Mouse (Mus musculus) ovary, adult 18-20 months (tissue): Measurements from ENCODE around the gene Stard9.
"Not testable (repeated sequence)": the region's sequence is repeated elsewhere in the genome, so short reads cannot be mapped to it uniquely, and the experiment has no call there.

Source experiments
- DNase-seq: peaks from one replicate; pipeline ENCODE4 v3.0.0; 2022; ENCODE audit warnings: low spot score, mixed read lengths

Gene Stard9

DNA sequence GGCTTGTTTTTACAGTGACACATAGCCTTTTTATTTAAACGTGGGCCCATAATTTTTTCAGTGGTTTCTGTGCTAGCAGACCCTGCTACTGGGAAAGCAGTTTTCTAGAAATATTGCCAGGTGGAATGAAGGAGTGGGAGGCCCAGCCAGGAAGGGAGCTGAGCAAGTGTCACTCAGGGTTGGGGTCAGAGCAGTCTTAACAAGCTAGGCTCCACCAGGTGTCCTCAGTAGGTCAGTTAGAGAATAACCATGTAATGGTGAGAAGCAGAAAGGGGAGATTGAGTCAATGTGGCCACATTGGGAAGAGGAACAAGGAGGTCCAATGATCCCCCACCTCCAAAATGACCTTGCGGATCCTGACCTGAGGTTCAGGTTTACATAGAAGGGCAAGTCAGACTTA, 25.8 kb downstream of the Stard9 start:
- DNase-seq = no peak

DNA sequence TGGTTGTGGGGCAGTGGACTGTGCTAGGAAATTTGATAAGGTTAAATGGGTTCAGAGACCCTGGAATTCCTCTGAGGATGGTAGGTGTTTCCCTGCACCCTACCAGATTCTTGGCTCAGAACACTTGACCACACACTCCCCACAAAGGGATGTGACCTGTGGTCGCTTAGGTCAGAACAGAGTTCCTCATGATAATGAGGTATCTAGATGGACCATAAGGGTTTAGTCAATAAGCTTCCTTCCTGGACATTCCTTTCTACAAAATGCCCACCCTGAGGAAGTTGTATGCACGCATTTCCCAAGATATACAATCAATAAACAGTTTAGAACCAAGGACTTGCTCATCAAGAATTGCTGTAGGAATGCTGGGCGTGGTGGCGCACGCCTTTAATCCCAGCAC, 27.0 kb downstream of the Stard9 start:
- no peak for DNase-seq

DNA sequence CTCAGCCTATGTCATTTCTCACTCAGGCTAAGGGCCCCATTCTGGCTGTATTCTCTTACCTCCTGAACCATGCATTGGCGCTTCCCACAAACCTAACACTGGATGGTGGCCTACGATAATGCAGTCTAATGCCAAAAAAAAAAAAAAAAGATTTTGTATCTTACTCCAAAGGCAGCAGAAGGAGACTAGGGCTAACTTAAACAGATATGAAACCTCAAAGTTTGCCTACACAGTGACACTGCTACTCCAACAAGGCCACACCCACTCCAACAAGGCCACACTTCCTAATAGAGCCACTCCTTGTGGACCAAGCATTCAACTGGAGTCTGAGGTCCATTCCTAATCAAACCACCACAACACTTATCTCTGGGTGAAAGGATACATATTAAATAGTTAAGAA, 27.8 kb downstream of the Stard9 start:
- DNase-seq = no peak

DNA sequence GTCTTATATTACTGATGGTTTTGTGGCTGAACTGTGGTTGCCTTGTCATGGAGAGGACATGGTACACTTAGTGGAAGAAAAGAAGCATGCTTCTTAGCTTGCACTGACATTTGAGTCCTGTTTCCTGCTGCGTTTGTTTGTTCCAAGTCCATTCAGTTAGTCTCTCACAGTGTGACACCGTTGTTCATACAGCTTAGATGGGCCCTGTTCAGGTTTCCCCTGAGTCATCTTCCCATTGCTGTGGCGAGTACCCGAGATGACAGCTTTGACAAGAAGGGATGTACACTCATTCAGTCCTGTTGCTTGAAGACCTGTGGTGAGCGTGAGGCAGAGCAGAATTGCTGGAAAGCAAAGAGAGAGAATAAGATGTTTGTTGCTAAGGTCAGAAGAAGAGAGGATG, 29.6 kb downstream of the Stard9 start:
- no peak for DNase-seq

DNA sequence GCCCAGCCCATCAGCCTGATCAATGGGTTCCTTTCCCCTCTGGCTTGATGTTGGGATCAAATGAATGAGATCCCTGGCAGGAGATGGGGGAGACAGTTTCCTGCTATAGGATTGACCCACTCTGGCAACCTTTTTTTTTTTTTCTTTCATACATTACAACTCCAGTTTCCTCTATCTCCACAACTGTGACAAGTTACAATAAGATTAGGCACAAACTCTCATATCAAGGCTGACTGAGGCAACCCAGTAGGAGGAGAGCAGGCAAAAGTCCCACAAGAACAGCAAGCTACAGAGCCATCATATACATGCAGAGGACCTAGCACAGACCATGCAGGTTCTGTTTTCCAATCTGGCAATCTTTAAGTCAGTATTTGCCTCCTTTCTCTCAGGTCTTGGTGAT, 30.4 kb downstream of the Stard9 start:
- no peak for DNase-seq

DNA sequence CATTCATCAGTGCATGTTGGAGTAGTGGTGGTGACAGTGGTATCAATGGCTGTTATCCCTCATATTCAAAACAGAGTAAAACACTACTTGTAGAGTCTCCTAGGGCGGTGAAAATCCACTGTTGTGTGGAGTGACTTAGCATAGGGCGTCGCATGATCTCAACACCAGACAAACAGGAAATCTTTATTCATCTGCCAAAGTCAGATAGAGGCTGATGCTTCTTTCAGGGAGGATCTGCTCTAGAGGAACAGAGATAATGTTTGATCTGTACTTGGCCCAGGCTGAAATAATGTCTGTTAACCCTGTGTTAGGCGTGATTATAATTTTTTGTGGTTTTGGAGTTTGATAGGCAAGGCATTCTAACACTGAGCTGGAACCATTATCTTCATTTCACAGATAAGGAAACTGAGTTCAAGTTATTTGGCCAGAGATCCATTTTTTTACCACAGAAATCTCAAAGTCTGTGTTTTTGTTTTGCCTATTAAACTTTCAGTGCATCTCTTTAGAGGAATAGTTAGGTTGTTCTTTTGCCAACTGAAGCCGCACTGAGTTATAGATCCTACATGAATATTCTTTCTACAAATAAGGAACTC, 31.7 kb downstream of the Stard9 start:
- no peak for DNase-seq

DNA sequence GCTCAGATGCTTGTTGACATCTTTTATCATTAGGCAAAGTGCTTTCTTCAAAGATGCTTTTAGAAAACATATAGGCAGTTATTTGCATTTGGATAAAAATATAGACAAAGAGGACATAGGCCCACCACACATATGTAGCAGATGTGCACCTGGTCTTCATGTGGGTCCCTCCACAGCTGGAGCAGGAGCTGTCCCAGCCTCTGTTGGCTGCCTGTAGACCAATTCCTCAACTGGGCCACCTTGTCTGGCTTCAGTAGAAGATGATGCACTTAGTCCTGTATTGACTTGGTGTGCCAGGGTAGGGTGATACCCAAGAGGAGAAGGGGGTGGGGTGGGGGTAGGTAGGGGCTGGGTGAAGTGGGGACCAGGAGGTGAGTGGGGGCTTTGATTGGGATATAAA, 33.8 kb downstream of the Stard9 start:
- DNase-seq = no peak

DNA sequence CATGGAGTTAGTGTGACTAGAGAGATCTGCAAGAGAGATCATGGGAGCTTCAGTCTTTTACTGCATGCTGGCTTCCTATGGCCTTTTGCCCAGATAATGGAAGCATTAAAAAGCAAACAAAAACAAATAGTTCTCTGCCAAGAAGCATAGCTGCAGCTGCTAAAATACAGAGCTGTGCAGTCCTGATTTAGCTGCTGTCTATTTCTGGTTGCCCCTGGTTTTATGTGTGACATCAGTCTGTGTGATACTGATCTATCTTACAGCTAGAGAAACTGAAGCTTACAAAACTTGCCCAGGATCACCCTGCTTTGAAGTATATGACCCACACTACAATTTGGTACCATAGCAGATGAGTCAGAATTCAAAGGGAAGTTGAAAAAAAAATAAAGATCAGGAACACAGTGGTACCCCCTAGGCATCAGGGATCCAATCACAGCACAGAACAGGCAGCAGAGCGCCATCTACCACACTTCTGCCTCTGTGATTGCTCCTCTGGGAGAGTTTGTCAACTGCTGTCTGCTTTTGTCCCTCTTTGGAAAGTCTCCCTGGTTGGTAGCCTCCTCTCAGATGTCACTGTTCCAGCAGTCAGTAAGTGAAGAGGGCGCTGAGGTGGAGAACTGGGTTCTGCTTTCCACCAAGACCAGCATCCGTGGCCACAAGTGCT, 34.7 kb downstream of the Stard9 start:
- DNase-seq = no peak

DNA sequence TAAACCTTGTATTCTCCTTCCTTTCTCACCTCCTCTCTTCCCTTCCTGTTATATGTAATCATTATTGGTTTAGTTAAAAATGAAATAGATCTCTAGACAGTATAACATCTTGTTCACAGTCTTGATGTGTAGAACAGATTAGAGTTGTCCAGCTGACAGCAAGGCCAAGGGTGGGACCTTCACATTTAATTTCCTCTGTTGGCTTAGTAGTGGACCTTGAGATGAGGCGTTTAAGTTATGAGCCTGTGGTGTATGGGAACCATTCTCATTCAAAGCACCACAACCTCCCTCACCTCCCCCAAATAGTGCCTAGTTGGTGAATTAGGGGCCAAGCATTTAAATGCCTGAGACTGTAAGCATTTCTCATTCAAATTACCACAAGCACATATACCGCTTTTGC, 38.5 kb downstream of the Stard9 start:
- DNase-seq = no peak

DNA sequence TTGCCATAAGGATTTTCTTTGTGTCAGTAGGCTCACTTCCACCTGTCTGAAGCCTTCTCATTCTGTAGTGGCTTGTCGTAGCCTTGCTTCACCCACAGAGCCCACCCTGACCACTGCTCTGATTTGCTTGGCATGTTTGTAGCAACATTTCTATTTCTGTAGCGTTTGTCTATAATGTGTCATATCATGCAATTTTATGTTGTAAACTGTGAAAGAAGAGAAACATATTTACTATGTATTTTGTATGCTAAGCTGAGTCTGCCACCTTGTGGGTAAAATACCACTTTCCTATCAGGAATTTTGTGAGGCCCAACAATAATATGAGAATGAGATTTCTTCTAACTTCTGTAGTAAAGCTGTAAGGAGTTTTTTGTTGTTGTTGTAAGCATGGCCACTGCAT, 41.3 kb downstream of the Stard9 start:
- no peak for DNase-seq

DNA sequence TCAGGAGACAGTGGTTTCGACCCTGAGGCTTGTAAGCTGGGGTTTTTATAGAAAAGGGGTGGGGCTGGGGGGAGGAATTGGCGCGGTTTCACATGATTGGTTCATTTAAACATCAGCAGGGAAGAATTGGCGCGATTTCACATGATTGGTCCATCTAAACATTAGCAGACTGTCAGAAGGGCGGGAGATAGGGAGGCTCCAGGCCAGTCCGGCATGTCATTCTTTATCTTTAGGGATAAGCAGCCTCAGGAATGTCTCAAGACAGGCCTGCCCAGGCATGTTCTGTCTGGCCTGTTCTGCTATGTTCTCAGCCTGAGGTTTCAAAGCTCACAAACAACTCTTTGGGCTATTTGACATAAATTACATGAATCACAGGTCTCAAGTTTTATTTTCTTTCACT, 52.2 kb downstream of the Stard9 start:
- not testable (repeated sequence) for DNase-seq

DNA sequence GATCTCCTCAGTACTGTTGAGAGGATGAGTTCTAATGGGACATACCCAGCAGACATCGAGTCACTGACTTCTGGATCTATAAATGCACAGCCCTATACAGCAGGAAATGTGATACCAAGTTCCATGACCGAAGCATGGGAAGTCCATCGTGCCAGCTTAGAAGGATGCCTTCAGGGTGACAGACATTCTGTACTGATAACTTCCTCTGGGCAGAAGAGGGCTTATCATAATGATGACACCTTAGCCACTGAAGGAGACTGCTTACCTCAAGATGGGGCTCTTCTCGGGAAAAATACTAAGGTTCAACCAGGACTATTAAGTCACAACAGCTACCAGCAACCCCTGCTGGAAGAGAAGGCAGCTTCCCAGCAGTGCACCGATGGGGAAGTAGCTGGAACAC, 68.8 kb downstream of the Stard9 start:
- no peak for DNase-seq

DNA sequence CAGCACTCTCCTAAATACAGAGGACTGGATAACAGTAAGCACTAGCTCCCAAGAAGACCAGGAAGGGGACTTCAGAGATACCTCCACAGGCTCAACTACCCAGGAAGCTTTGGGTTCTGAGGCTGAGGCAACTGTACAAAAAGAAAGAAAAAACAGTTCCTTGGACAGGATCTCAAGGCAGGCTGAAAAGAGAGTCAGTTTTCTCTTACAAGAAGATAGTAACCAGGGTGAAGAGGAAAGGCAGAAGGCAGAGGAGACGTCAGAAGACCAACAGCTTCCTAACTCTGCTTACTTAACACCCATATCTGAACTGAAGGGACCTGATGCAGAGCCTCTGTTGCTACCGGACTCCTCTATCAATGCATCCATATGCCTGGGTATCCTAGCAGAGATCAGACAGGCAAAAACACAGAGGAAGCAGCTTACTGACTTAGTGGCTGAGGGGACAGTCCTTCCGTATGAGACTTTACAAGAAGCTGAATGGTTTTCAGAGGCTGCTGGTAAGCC, 71.5 kb downstream of the Stard9 start:
- DNase-seq = no peak

DNA sequence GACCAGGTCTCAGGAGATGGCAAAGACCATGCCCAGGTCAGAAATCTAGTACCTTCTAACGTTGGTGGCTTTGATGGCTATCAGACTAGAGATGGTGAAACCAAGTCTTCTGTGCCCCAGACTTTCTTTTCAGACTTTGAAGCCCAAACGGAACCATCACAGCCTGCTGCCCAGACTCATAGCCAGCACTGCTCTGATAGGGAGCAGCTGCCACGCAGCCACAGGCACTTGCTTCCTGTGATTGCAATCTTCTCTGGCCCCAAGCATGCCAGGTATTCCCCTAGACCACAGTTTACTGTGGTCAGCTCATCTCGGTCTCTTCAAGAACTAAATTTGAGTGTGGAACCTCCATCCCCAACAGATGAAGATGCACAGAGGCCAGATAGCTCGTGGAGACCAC, 73.8 kb downstream of the Stard9 start:
- no peak for DNase-seq

DNA sequence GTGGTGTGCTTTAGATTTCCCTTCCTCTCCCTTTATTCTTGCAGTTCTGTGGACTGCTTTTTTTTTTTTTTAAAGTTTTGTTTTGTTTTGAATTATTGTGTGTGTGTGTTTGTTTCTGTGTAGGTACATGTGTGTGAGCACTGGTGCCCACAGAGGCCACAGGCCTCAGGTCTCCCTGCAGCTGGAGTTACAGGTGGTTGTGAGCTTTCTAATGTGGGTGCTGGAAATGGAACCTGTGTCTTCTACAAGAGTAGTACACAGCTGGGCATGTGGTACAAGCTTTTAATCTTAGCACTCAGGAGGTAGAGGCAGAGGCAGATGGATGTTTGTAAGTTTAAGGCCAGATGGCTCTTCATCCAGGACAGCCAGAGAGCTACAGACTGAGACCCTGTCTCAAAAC, 78.1 kb downstream of the Stard9 start:
- no peak for DNase-seq

DNA sequence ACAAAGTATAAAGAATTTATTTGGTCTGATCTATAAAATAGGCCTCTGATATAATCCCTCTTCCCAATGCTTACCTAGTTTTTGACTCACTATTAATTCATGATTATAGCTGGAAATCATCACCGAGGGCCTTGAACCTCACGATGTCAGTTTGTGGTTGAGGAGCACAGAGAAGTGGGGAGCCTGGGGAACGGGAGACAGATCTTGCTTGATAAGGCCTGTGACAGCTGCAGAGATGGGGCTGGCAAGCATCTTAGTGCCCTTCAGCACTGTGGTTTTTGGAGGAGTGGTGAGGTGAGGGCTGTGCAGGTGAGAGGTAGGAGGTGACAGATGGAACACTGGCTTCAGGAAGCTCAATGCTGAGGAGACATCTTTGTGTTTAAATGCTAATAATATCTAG, 81.2 kb downstream of the Stard9 start:
- no peak for DNase-seq

DNA sequence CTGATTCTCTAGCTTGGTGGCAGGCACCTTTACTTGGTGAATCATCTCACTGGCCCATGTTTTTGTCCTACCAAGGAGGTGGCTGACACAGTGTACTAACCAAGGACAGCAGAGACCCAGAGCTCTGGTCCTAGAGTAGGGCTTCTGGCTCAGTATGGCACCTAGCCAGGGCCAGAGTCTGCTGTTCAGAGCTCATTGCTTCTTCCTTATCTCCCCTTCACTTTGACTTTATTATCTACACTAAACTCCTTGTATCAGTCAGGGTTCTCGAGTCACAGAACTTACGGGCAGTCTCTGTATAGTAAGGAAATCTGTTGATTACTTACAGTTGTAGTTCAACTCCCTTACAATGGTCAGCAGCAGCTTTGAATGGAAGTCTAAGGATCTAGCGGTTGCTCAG, 82.0 kb downstream of the Stard9 start:
- peak; percentile 66 for DNase-seq

DNA sequence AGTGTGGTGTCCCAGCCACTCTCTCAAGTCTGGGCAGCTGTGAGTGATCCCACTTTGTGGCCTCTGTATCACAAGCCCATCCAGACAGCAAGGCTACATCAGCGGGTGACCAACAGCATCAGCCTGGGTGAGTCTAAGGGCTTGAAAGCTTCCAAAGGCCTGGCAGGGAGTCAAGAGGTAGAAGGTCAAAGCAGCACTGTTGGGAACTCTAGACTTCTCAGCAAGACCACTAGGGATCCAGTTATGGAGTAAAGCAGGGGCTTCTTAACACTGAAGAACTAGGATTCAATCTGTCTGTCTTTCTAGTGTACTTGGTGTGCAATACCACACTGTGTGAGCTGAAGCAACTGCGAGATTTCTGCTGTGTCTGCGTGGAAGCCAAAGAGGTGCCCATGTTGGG, 84.5 kb downstream of the Stard9 start:
- DNase-seq = no peak

DNA sequence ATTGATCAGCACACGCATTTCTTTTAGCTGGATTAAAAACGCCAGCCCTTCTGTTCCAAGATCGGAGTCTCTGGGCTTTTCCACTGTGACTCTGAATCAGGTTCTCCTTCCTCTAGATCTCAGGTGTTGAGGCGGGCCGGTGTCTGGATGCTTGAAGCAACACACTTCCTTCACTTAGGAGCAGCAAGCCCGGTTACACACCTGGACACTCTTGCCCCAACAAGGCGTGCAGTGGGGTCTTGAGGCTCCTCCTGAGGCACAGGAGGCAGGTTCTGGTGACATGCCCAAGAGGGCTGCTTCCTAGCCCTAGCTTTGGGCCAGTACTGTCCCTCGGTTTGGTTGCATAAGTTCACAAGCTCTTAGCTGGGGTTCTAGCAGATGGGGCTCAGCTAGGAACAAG, 89.6 kb downstream of the Stard9 start:
- DNase-seq = no peak

DNA sequence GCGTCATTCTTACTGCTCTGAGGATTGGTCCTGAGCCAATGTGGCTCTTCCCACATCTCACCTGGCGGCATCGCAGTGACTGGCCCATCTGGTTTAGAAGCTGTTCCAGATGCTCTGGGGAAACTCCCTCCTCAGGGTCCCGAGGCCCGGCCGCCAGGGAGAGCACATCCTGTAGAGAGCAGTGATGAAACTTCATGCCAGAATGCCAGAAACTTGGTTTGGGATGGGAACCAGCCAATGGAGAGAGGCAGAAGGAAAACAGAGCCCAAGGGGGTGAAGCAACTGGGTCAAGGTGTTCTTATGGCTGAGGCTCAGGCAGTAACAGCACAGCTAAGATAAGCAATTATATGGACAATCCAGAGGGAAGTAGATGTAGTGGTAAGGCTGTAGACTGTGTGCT, 91.9 kb downstream of the Stard9 start:
- no peak for DNase-seq

DNA sequence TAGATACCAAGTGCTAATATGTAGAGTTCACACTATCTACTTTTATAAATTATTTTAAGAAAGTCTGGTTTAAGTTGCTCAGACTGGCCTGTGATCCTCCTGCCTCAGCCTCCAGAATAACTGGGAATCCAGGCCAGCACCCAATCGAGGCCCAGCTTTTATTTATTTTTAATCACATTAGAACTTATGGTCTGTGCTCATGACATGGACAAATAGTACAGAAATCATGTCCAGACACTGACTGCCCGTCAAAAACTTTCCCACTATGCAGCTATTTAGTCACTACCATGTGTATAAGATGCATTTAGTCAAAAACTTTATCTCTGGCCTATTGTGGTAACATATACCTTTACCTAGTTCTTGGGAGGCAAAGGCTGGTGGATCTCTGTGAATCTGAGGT, 93.0 kb downstream of the Stard9 start:
- no peak for DNase-seq

DNA sequence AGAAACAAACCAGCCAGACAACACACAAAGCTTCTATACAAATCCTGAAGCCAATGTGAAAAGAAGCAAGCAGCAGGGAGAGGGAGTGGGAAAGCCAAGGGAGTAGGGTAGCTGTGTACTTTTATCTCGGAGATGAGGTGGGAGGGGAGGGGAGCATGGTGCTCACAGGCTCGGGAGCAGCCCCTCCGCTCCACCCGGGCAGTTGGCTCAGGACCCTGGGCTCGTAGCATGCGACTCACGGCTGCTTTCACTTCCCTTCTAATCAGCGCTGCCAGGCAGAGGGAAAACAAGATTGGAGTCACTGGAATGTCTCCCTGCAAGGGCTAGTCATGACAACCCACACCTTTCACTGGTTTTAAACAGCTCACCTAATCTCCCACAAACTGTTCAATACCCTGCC, 93.6 kb downstream of the Stard9 start:
- no peak for DNase-seq

DNA sequence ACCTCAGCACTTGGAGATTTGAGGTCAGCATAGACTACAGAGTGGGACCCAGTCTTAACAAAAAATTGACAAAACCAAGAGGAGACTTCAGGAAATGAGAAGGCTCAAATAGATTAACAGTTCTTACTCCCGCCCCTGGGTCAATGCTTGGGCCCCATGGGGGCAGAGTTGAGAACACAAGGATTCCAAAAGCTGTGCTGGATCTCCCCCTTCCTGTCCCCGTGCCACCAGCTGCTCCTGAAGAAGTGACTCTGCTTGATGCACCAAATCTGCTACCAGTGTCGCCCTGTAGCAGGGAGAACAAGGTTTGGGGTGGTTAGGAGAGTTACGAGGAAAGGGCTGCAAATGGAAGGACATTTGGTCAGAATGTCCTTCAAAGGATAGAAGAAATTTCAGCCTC, 94.7 kb downstream of the Stard9 start:
- no peak for DNase-seq

DNA sequence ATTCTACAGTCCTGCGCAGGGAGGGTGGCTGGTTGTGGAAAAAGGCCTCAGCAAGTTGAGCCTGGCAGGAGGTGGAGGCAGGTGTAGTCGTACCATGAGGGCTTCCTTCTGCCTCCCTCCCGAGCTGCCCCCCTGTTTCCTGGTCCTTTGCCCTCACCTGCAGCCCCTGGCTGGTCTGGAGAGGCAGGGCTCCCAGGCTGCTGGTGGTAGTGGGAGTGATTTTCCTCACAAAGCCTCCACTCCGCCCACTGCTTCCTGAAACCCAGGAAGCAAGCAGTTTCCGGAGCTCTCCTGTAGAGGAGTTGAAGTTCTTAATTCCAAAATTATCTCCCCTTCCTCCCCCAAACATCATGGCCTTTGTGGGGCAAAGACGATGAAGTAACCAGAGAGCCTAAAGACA, 95.3 kb downstream of the Stard9 start:
- DNase-seq = no peak
